Mouse (Mus musculus) hindbrain, embryonic 14.5 days (tissue): ENCODE data around the gene Gsto1. TPM values are rescaled to one million over a fixed set of nuclear protein-coding genes. Genes with fewer than 3 reads are reported as not detected.

Source experiments
- ATAC-seq: fragments of 200-750 bp; cut with Nextera tagmentation; 2 replicates; pipeline ENCODE4 v1.8.0; 2017; ENCODE audit warnings: moderate number of reproducible peaks, mild to moderate bottlenecking, moderate TSS enrichment, moderate library complexity; ENCODE audit not compliant: low FRiP score
- DNase-seq: peaks from one replicate; pipeline ENCODE4 v3.0.0-alpha.2; 2015; ENCODE audit warnings: low spot score
- H3K27ac ChIP-seq: fragments of 300-500 bp; sonication (generic); 2 replicates; pipeline ENCODE4 v1.5.1; 2014; ENCODE audit warnings: mild to moderate bottlenecking, moderate library complexity
- H3K27me3 ChIP-seq: fragments of 300-500 bp; sonication (generic); 2 replicates; pipeline ENCODE4 v1.6.1; 2014; ENCODE audit warnings: mild to moderate bottlenecking, low read length, mixed read lengths; ENCODE audit not compliant: control insufficient read depth, insufficient read depth
- H3K36me3 ChIP-seq: fragments of 300-500 bp; sonication (generic); replicated peaks from 2 replicates; pipeline ENCODE4 v1.6.1; 2014; ENCODE audit not compliant: control insufficient read depth, insufficient read depth
- H3K4me1 ChIP-seq: fragments of 300-500 bp; sonication (generic); replicated peaks from 2 replicates; pipeline ENCODE4 v1.6.1; 2014; ENCODE audit warnings: antibody characterized with exemption, low read length, mixed read lengths; ENCODE audit not compliant: control insufficient read depth, insufficient read depth
- H3K4me2 ChIP-seq: fragments of 300-500 bp; sonication (generic); replicated peaks from 2 replicates; pipeline ENCODE4 v1.6.1; 2014; ENCODE audit warnings: mild to moderate bottlenecking, moderate library complexity
- H3K4me3 ChIP-seq: fragments of 300-500 bp; sonication (generic); replicated peaks from 2 replicates; pipeline ENCODE4 v1.5.1; 2014; ENCODE audit warnings: mild to moderate bottlenecking, low read length
- H3K9ac ChIP-seq: fragments of 300-500 bp; sonication (generic); 2 replicates; pipeline ENCODE4 v1.6.1; 2014
- H3K9me3 ChIP-seq: fragments of 300-500 bp; sonication (generic); 2 replicates; pipeline ENCODE4 v1.6.1; 2016; ENCODE audit warnings: low read length; ENCODE audit not compliant: control insufficient read depth
- WGBS: fragments of 180-500 bp; shearing (Covaris S2); extraction: QIAGEN DNeasy Blood & Tissue Kit; methylation state at CpG from one replicate; pipeline ENCODE4 v1.1.7; 2014; 5-methylcytosine and 5-hydroxymethylcytosine counted together
- polyA plus RNA-seq: library from polyadenylated mRNA; unstranded; fragments of >200 nt; fragmentation: Nextera tagmentation; extraction: Ambion mirVana; gene quantifications from 2 replicates; pipeline ENCODE4 v1.2.1, GENCODE M21; 2014

The Gsto1 gene
- polyA plus RNA-seq, 1 experiment from 2014 or later = 135 TPM

GRCm38 (mm10) chr19:47865353-47865947 lies 10.7 kb downstream of the Gsto1 start, which contains the start of gene Gsto2:
Gene Gsto2, plus strand, starts transcription at chr19:47865534.
- Histone ChIP-seq H3K36me3 (peaks cover 14% of the 10 kb centered on the region; the same call in 1 of the 2 replicates), H3K27me3 (no peaks in the 10 kb centered on the region), H3K27ac (peak within 1 kb of the TSS; percentile 93), H3K4me2 (peak within 1 kb of the TSS; percentile 83), H3K9me3 (no peaks in the 10 kb centered on the region), H3K4me3 (peak within 1 kb of the TSS; percentile 58), H3K9ac (peak within 1 kb of the TSS; percentile 84), H3K4me1 (peaks cover 10% of the 10 kb centered on the region; the same call in 1 of the 2 replicates)
- ATAC-seq = peak; percentile 100
- under 1% methylated on average over 49 of the region's 49 CpGs for WGBS
- DNase-seq = peak; percentile 94

GRCm38 (mm10) chr19:47867628-47868175 lies 12.9 kb downstream of the Gsto1 start:
- no peak overlapping the region for H3K9ac ChIP-seq
- ATAC-seq = no peak
- 72% methylated on average over 4 of the region's 4 CpGs for WGBS
- H3K27me3 ChIP-seq = no peaks in the 10 kb centered on the region
- H3K4me3 ChIP-seq = no peak overlapping the region
- H3K9me3 ChIP-seq = no peaks in the 10 kb centered on the region
- peaks cover 10% of the 10 kb centered on the region; the same call in 1 of the 2 replicates for H3K4me1 ChIP-seq
- no peak overlapping the region for H3K27ac ChIP-seq
- no peak for DNase-seq
- H3K36me3 ChIP-seq = peaks cover 5% of the 10 kb centered on the region; the same call in 1 of the 2 replicates
- H3K4me2 ChIP-seq = no peak overlapping the region

DNA sequence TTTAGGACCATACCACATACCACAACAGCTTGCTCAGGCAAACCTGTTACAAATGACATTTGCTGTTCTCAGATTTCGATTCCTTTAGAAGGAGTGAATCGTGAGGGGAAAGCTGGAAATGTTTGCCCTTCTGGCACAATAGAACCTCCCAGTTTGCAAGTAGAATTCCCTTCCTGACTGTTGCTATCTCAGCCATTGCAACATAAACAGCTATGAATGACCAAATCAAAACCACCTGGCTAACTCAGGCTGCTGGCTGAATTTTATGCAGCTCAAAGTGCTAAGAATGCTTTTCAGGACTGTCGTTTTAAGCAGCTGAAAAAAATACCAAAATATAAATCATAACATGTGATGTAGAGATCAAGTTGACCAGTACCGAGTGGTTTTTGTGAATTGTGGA lies 14.2 kb downstream of the Gsto1 start:
- Histone ChIP-seq H3K36me3 (no peaks in the 10 kb centered on the region), H3K4me2 (no peak overlapping the region), H3K9ac (no peak overlapping the region), H3K9me3 (no peaks in the 10 kb centered on the region), H3K4me1 (peaks cover 10% of the 10 kb centered on the region; the same call in 1 of the 2 replicates), H3K27me3 (no peaks in the 10 kb centered on the region), H3K27ac (no peak overlapping the region), H3K4me3 (no peak overlapping the region)
- 72% methylated on average over 4 of the region's 4 CpGs for WGBS
- DNase-seq (no peak), ATAC-seq (no peak)

GRCm38 (mm10) chr19:47869516-47869915 lies 14.7 kb downstream of the Gsto1 start:
- no peak overlapping the region for H3K9ac ChIP-seq
- peaks cover 10% of the 10 kb centered on the region; the same call in 1 of the 2 replicates for H3K4me1 ChIP-seq
- no peaks in the 10 kb centered on the region for H3K9me3 ChIP-seq
- H3K4me3 ChIP-seq = no peak overlapping the region
- H3K36me3 ChIP-seq = no peaks in the 10 kb centered on the region
- ATAC-seq = no peak
- no peaks in the 10 kb centered on the region for H3K27me3 ChIP-seq
- 69% methylated on average over 3 of the region's 3 CpGs for WGBS
- DNase-seq = no peak
- H3K4me2 ChIP-seq = no peak overlapping the region
- no peak overlapping the region for H3K27ac ChIP-seq

DNA sequence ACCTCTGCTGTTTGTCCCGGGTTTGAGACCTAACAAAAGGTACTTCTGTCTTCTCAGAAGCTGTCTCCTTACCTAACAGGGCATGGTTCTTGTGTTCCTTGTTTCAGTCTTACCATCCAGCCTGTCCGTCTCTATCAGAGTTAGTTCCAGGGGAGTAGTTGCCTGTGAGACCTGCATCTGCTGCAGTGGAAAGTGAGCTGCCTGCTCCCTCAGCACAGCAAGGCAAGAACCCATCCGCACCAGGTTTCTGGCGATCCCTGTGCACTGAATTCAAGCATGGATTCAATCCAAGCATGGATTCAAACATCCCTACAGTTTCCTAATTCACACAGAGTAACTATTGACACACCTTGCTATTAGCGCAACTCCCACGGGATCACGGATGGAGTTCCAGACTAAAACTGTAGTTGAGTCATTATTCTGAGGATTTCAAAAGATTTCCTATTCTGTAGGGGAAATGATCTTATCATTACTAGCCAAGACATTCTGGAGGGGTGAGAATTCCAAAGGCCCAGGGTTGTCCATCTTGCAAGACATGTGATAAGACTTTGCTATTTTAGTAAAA lies 15.4 kb downstream of the Gsto1 start:
- no peak overlapping the region for H3K4me3 ChIP-seq
- no peaks in the 10 kb centered on the region for H3K9me3 ChIP-seq
- no peaks in the 10 kb centered on the region for H3K27me3 ChIP-seq
- peaks cover 4% of the 10 kb centered on the region; the same call in 1 of the 2 replicates for H3K4me1 ChIP-seq
- WGBS = 79% methylated on average over 7 of the region's 7 CpGs
- ATAC-seq = no peak
- no peaks in the 10 kb centered on the region for H3K36me3 ChIP-seq
- no peak overlapping the region for H3K27ac ChIP-seq
- DNase-seq = no peak
- H3K9ac ChIP-seq = no peak overlapping the region
- no peak overlapping the region for H3K4me2 ChIP-seq

- no peaks in the 10 kb centered on the region for H3K27me3 ChIP-seq
- ATAC-seq = no peak
- no peaks in the 10 kb centered on the region for H3K9me3 ChIP-seq
- H3K4me1 ChIP-seq = no peaks in the 10 kb centered on the region
- H3K4me2 ChIP-seq = no peak overlapping the region
- H3K36me3 ChIP-seq = no peaks in the 10 kb centered on the region
- DNase-seq = no peak
- no peak overlapping the region for H3K27ac ChIP-seq
- 27% methylated on average over 10 of the region's 10 CpGs for WGBS
- no peak overlapping the region for H3K9ac ChIP-seq
- no peak overlapping the region for H3K4me3 ChIP-seq
These were observed 16.7 kb downstream of the Gsto1 start for GRCm38 (mm10) chr19:47871515-47871914.

- WGBS = 73% methylated on average over 15 of the region's 15 CpGs
- H3K9ac ChIP-seq = no peak overlapping the region
- no peaks in the 10 kb centered on the region for H3K27me3 ChIP-seq
- no peaks in the 10 kb centered on the region for H3K36me3 ChIP-seq
- ATAC-seq (no peak), DNase-seq (no peak)
- no peak overlapping the region for H3K4me2 ChIP-seq
- no peak overlapping the region for H3K4me3 ChIP-seq
- no peaks in the 10 kb centered on the region for H3K4me1 ChIP-seq
- H3K9me3 ChIP-seq = no peaks in the 10 kb centered on the region
- no peak overlapping the region for H3K27ac ChIP-seq
These were observed 21.5 kb downstream of the Gsto1 start for GRCm38 (mm10) chr19:47876252-47876651.

DNA sequence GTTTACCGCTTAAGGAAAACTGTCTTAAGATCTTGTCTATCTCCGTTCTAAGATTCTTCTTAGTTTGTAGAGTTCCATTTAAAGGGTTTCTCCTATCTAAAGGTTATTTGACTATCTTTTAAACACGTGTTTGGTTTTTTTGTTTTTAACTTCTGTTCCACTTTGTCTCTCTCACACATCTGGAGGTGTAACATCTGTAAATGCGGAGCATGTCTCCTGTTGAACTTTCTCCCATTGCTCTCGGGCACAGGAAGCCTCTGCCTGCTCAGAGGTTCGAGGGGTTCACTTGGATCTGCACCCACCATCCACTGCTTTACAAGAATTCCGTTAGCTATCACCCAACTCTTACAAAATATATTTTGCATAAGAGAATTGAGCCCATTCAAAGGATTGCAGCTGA lies 26.8 kb downstream of the Gsto1 start:
- Histone ChIP-seq H3K4me2 (no peak overlapping the region), H3K4me3 (no peak overlapping the region), H3K9ac (no peak overlapping the region), H3K36me3 (no peaks in the 10 kb centered on the region), H3K27ac (no peak overlapping the region), H3K4me1 (no peaks in the 10 kb centered on the region), H3K27me3 (no peaks in the 10 kb centered on the region), H3K9me3 (no peaks in the 10 kb centered on the region)
- DNase-seq (no peak), ATAC-seq (no peak)
- WGBS = 86% methylated on average over 7 of the region's 7 CpGs

DNA sequence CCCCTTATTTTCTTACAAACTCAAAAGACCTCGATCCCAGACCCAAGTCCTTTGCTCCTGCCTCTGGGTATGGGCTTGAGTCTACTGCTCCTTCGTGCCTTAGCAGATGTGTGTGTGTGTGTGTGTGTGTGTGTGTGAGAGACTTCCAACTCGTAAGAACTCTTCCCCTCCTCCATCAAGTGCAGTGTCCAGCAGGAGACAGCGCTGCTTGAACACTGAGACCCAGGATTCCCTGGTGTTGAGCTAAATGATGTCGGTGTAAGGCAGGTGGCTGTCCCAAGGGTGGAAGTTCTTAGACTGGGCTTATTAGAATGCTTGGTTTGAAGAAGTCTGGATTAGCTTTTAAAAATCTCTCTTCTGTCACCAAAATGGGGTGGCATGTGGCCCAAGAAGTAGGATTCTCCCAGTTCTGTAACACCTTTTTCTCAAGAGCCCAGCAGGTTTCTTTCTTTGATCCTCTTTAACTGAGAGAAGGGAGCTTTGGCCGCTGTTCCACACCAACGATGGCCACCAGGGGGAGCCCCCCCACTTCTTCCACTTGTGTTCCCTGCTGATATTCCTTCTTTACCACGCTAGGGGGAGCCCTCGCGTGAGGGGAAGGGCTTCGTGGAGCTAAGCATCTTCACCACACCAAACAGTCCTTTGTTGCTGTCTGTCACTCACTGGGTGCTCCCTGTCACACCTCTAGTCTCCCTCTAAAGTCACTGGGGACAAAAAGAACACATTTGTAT lies 27.5 kb downstream of the Gsto1 start:
- Histone ChIP-seq H3K4me3 (no peak overlapping the region), H3K9me3 (no peaks in the 10 kb centered on the region), H3K27me3 (no peaks in the 10 kb centered on the region), H3K4me1 (no peaks in the 10 kb centered on the region), H3K9ac (no peak overlapping the region), H3K36me3 (no peaks in the 10 kb centered on the region), H3K4me2 (no peak overlapping the region), H3K27ac (no peak overlapping the region)
- ATAC-seq (peak; percentile 68; the same call in 1 of the 2 replicates), DNase-seq (peak; percentile 90)
- WGBS = 25% methylated on average over 11 of the region's 11 CpGs
